Mouse (Mus musculus): ENCODE data around the gene Wdfy3.

DNA sequence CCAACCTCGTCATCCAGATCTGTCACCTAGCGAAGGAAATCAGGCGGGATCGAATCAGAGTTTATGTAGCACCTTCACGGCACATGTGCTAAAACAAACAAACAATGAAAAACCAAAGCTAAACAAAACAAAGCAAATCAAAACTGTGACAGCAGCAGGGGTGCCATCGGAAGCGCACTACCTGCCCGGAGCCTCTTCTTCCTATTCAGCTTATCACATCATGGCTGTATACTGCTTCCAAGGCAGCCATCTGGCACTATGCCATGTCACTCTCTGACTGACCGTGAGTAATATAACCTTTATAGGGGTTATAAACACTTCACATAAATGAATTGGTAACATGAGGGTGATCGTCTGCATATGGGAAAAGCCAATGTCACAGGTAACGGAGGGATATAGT, 174.6 kb downstream of the Wdfy3 start:
- TF ChIP-seq CTCF (IDR thresholded peaks at IDR 0.05; ENCODE audit: low read depth, low read length) (no peak), POLR2A (IDR thresholded peaks at IDR 0.05; ENCODE audit: extremely low read depth, insufficient read depth, low read length) (no peak)

All from liver, adult 2 months (tissue).